ENCODE assay signal across 13 mouse cellular contexts in the genomic region with DNA sequence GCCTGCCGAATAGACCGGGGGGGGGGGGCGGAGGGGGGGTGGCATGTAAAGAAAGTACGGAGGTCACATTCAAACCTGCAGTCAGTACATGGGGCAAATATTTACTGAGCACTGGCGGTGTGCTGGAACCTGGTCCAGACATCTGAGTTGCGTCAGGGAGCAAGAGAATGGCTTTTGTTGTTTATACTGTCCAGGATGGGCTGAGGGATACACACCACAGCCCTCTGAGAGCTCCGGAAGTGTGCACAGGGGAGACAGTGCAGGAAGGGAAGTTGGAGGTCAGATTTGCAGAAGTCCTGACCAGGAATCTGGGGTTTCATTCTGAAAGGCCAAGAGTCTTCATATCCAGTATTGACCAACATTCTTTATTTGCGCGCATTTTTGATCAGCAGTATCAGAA. TPM values are rescaled to one million over a fixed set of nuclear protein-coding genes. Genes with fewer than 3 reads are reported as not detected.
DNase-seq lines count a peak whose midpoint lies in the region; ATAC-seq and TF ChIP-seq lines count a peak whose summit lies in the region.
"Had no signal": no experiment of that assay in that cellular context is flagged by ENCODE, and none has a peak within 500 bp of the region (broad histone marks: within the 10 kb centered on the region; RNA-seq: fewer than 3 reads in every experiment).

No protein-coding gene starts in this region.

- TF ChIP-seq POLR2A in kidney, adult 2 months (IDR thresholded peaks at IDR 0.05; ENCODE audit: low read depth, low read length): no peak

- H3K27ac ChIP-seq in kidney, adult 2 months (ENCODE audit: insufficient read depth, low read depth, low read length): no peak overlapping the region
- H3K27ac ChIP-seq in stomach, embryonic 16.5 days (ENCODE audit: low read length): no peak overlapping the region
- H3K27ac ChIP-seq in kidney, embryonic 15.5 days: no peak overlapping the region
- H3K27ac ChIP-seq: embryonic facial prominence, embryonic 15.5 days; limb, embryonic 12.5 days had no signal

- no peak for TF ChIP-seq CTCF in kidney, adult 2 months (conservative IDR thresholded peaks at IDR 0.05; ENCODE audit: insufficient read depth, insufficient read length, low read depth, low read length)

- 48% methylated on average over 9 of the region's 9 CpGs for WGBS in kidney, adult 2 months
- 29% methylated on average over 9 of the region's 9 CpGs for WGBS in stomach, embryonic 16.5 days
- 64% methylated on average over 9 of the region's 9 CpGs for WGBS in kidney, embryonic 15.5 days

- no peak overlapping the region for H3K9ac ChIP-seq in stomach, embryonic 16.5 days (ENCODE audit: low read length)
- no peak overlapping the region for H3K9ac ChIP-seq in kidney, embryonic 15.5 days
- H3K9ac ChIP-seq: embryonic facial prominence, embryonic 15.5 days; limb, embryonic 12.5 days had no signal

- no peak overlapping the region for H3K4me3 ChIP-seq in kidney, adult 2 months (ENCODE audit: insufficient read depth, low read depth, low read length)
- no peak overlapping the region for H3K4me3 ChIP-seq in stomach, embryonic 16.5 days (replicated peaks; ENCODE audit: low read length)
- H3K4me3 ChIP-seq in kidney, embryonic 15.5 days (replicated peaks): no peak overlapping the region
- H3K4me3 ChIP-seq: embryonic facial prominence, embryonic 15.5 days; limb, embryonic 12.5 days had no signal

- ATAC-seq in stomach, embryonic 16.5 days (ENCODE audit: insufficient read depth, low FRiP score): 0 out of 2 replicates have a peak, but pooled peaks have one; percentile 12
- no peak; the same call in 1 of the 2 replicates for ATAC-seq in kidney, embryonic 15.5 days (replicated peaks; ENCODE audit: low FRiP score)
- ATAC-seq: midbrain, embryonic 16.5 days had no signal

- no peaks in the 10 kb centered on the region for H3K9me3 ChIP-seq in stomach, embryonic 16.5 days (replicated peaks; ENCODE audit: control insufficient read depth, low read length)
- no peaks in the 10 kb centered on the region for H3K9me3 ChIP-seq in kidney, embryonic 15.5 days (replicated peaks)
- H3K9me3 ChIP-seq: embryonic facial prominence, embryonic 15.5 days; limb, embryonic 12.5 days had no signal

- H3K4me2 ChIP-seq in stomach, embryonic 16.5 days (ENCODE audit: low read depth, low read length): no peak overlapping the region
- no peak overlapping the region for H3K4me2 ChIP-seq in kidney, embryonic 15.5 days
- H3K4me2 ChIP-seq: embryonic facial prominence, embryonic 15.5 days; limb, embryonic 12.5 days had no signal

- H3K36me3 ChIP-seq in kidney, adult 2 months (ENCODE audit: control insufficient read depth, insufficient read depth, low read length): no peaks in the 10 kb centered on the region
- no peaks in the 10 kb centered on the region for H3K36me3 ChIP-seq in stomach, embryonic 16.5 days (ENCODE audit: control insufficient read depth, insufficient read depth, low read length)
- no peaks in the 10 kb centered on the region for H3K36me3 ChIP-seq in kidney, embryonic 15.5 days
- H3K36me3 ChIP-seq: embryonic facial prominence, embryonic 15.5 days; limb, embryonic 12.5 days had no signal

- no peaks in the 10 kb centered on the region for H3K27me3 ChIP-seq in kidney, adult 2 months (replicated peaks; ENCODE audit: control insufficient read depth, insufficient read depth, low read length)
- H3K27me3 ChIP-seq in stomach, embryonic 16.5 days (ENCODE audit: control insufficient read depth, insufficient read depth, low read length): no peaks in the 10 kb centered on the region
- no peaks in the 10 kb centered on the region for H3K27me3 ChIP-seq in kidney, embryonic 15.5 days
- H3K27me3 ChIP-seq: embryonic facial prominence, embryonic 15.5 days; limb, embryonic 12.5 days had no signal

- peak; percentile 18 for DNase-seq in kidney, adult 2 months
- no peak for DNase-seq in kidney, adult 9 months
- peak; percentile 46 for DNase-seq in liver
- peak; percentile 9 for DNase-seq in lung, postnatal 14 days
- no peak for DNase-seq in cerebellum, adult 9-10 months
- DNase-seq in spleen, postnatal 14 days (ENCODE audit: low spot score in 2 of 2): no peak
- DNase-seq: cerebellum, adult 9-11 months; thymus, postnatal 4 days had no signal

- H3K4me1 ChIP-seq in kidney, adult 2 months (ENCODE audit: control insufficient read depth, insufficient read depth, low read length): no peaks in the 10 kb centered on the region
- peaks cover 15% of the 10 kb centered on the region; the same call in 1 of the 2 replicates for H3K4me1 ChIP-seq in stomach, embryonic 16.5 days (ENCODE audit: control insufficient read depth, insufficient read depth, low read length)
- H3K4me1 ChIP-seq in kidney, embryonic 15.5 days: 0 out of 2 replicates have a peak, but pooled peaks cover 4% of the 10 kb centered on the region
- H3K4me1 ChIP-seq: embryonic facial prominence, embryonic 15.5 days had no signal

RNA-seq across cellular contexts. Expression of a gene that starts 4.7 kb away (rescaled TPM):
- 0.09 and 0.11 TPM in 2 replicates for polyA plus RNA-seq in kidney, adult 2 months (2012; rRNA removed)
- 0.56 and 0.67 TPM in 2 replicates for polyA plus RNA-seq in stomach, embryonic 16.5 days (2015; fragmentation: Nextera tagmentation; extraction: Ambion mirVana)
- polyA plus RNA-seq in kidney, embryonic 15.5 days (2015; fragmentation: Nextera tagmentation; extraction: Ambion mirVana): 0.16 and 0.69 TPM in 2 replicates
- polyA plus RNA-seq: limb, embryonic 12.5 days had no signal

RNA-seq across cellular contexts. Expression of a gene that starts 16.9 kb away (rescaled TPM):
- polyA plus RNA-seq in kidney, adult 2 months (2012; rRNA removed): 1.1 and 1.2 TPM in 2 replicates
- polyA plus RNA-seq in stomach, embryonic 16.5 days (2015; fragmentation: Nextera tagmentation; extraction: Ambion mirVana): 4.8 and 5.1 TPM in 2 replicates
- 7.7 and 9.1 TPM in 2 replicates for polyA plus RNA-seq in kidney, embryonic 15.5 days (2015; fragmentation: Nextera tagmentation; extraction: Ambion mirVana)

RNA-seq across cellular contexts. Expression of a gene that starts 36.4 kb away (rescaled TPM):
- not detected in 2 replicates for polyA plus RNA-seq in kidney, adult 2 months (2012; rRNA removed)
- 0.64 and 0.87 TPM in 2 replicates for polyA plus RNA-seq in stomach, embryonic 16.5 days (2015; fragmentation: Nextera tagmentation; extraction: Ambion mirVana)
- 1.1 TPM in 2 replicates for polyA plus RNA-seq in kidney, embryonic 15.5 days (2015; fragmentation: Nextera tagmentation; extraction: Ambion mirVana)

Comparison
In these comparisons a context has a peak if more than half of its experiments do, and no peak if none do; other contexts are left out.
1. DNase-seq: peak in kidney, adult 2 months (single experiment), liver (single experiment) and lung, postnatal 14 days (single experiment); none in kidney, adult 9 months (single experiment), cerebellum, adult 9-10 months (single experiment) and spleen, postnatal 14 days (0 of 2).